Mouse (Mus musculus): ENCODE measurements around the gene Ncbp3.

GRCm38 (mm10) chr11:73084804-73085231, 37.2 kb downstream of the Ncbp3 start:
- TF ChIP-seq GATA1 (IDR thresholded peaks at IDR 0.05; ENCODE audit: borderline replicate concordance, low read length) (no peak), FLI1 (IDR thresholded peaks at IDR 0.05; ENCODE audit: low read length) (no peak)
